Mouse (Mus musculus): ENCODE results near the gene Lta. TPM values are rescaled to one million over a fixed set of nuclear protein-coding genes. Genes with fewer than 3 reads are reported as not detected.
"Not testable (repeated sequence)": the region's sequence is repeated elsewhere in the genome, so short reads cannot be mapped to it uniquely, and the experiment has no call there.

Lta gene
- polyA plus RNA-seq, 1 experiment from 2014 or later = not detected

DNA sequence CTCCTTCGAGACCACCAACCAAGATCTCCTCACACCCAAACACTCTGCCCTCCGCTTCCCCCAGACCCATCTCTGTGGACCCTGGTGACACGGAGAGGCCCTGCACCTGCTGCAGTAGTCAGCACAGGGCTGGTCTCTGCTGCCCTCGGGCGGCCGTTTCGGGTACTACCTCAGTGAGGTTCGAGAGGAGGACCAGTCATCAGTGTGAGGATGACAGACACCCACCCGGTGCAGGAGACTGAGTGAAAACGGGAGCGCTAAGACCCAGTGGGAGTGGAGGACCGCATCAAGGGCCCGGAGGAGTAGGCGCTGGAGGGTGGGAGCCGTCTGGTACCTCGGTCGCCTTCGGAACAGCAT, 31.2 kb upstream of the Lta start:
- peak overlapping the region; percentile 96 for H3K9ac ChIP-seq
- peak; percentile 68 for ATAC-seq (ENCODE audit: insufficient number of reproducible peaks, low FRiP score)
- peak overlapping the region; percentile 70 for H3K4me3 ChIP-seq

DNA sequence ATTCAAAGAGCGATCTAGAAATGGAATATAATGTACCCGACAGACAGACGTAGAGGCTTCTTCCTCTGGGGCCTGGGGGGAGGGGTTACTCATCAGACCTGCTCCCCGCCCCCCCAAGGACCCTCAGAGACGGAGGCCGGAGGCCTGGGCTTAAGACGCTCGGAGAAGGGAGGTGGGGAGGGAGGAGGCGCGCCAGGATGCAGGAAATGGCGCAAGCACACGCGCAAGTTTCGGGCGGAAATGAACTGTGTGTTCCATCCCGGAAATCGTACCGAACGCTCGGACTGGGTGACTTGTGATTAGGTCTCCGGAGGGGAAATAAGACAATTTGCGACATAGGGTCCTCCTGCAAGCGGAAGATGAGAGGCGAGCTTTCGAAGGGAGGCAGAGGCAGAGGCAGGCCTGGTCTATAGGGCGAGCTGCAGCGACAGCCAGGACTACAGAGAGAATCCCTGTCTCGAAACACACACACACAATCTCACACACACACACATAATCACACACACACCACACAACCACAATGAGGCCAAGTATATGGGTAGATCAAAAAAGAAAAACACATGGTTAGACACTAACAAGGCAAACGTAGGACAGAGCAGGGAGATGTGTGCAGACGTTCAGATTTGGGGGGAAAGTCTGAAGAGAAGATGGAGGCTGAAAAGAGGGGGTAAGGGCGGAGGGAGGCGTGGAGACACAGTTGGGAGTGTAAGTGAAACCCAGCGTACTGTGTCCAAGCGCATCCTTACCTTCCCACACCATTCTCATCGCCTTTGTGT, 30.7 kb upstream of the Lta start, which contains the start of gene Nfkbil1:
Gene Nfkbil1 (minus strand): TSS at position 179 of the 776 bp plus-strand sequence.
- H3K9me3 ChIP-seq (replicated peaks) = no peaks in the 10 kb centered on the region
- peaks cover 11% of the 10 kb centered on the region for H3K36me3 ChIP-seq
- H3K4me3 ChIP-seq = peak within 1 kb of the TSS; percentile 70
- ATAC-seq (ENCODE audit: insufficient number of reproducible peaks, low FRiP score) = peak; percentile 86
- H3K4me1 ChIP-seq (replicated peaks) = peaks cover 41% of the 10 kb centered on the region
- peak within 1 kb of the TSS; percentile 89 for H3K4me2 ChIP-seq
- no peaks in the 10 kb centered on the region for H3K27me3 ChIP-seq (replicated peaks)
- under 1% methylated on average over 35 of the region's 35 CpGs for WGBS
- peak within 1 kb of the TSS; percentile 96 for H3K9ac ChIP-seq
- peak within 1 kb of the TSS; percentile 96 for H3K27ac ChIP-seq (ENCODE audit: poor library complexity, severe bottlenecking)

More for the DNA sequence above, 31.2 kb upstream of the Lta start:
- Histone ChIP-seq H3K4me1 (replicated peaks) (peaks cover 42% of the 10 kb centered on the region), H3K27me3 (replicated peaks) (no peaks in the 10 kb centered on the region), H3K27ac (ENCODE audit: poor library complexity, severe bottlenecking) (peak overlapping the region; percentile 96), H3K9me3 (replicated peaks) (no peaks in the 10 kb centered on the region), H3K36me3 (peaks cover 6% of the 10 kb centered on the region), H3K4me2 (peak overlapping the region; percentile 89)
- WGBS = 1% methylated on average over 18 of the region's 18 CpGs

DNA sequence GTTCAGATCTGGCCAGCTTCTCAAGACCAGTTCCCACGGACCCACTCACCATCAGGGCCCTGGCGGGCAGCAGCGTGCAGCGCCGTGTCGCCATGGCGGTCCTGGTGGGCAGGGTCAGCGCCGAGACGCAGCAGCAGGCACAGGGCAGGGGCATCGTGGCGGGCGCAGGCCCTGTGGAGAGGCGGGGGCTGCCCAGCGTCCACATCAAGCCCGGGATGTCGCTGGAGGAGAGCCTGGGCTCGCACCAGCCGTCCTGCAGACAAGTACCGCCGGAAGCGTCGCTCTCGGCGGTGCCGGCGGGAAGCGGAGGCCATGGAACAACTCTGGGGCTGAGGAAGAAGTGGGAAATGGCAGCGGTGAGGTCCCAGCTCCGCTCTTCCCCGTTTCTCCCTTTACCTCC, 29.8 kb upstream of the Lta start:
- 4% methylated on average over 31 of the region's 31 CpGs for WGBS
- Histone ChIP-seq H3K27ac (ENCODE audit: poor library complexity, severe bottlenecking) (peak overlapping the region; percentile 96), H3K9me3 (replicated peaks) (no peaks in the 10 kb centered on the region), H3K4me3 (peak overlapping the region; percentile 70), H3K4me1 (replicated peaks) (peaks cover 32% of the 10 kb centered on the region), H3K27me3 (replicated peaks) (no peaks in the 10 kb centered on the region), H3K4me2 (peak overlapping the region; percentile 89), H3K9ac (peak overlapping the region; percentile 96), H3K36me3 (peaks cover 18% of the 10 kb centered on the region)
- ATAC-seq (ENCODE audit: insufficient number of reproducible peaks, low FRiP score) = peak; percentile 23; the same call in 1 of the 2 replicates

DNA sequence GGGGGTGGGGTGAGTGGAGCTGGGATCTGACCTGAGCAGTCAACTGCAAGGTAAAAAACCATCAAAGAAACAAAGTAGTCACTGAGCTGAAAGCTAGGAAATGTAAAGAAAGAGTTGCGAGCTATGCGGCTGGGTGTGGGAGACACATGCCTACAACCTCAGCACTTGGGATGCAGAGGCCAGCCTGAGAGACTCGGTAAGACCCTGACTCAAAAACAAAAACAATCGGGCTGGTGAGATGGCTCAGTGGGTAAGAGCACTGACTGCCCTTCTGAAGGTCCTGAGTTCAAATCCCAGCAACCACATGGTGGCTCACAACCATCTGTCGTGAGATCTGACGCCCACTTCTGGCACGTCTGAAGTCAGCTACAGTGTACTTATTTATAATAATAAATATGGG, 28.9 kb upstream of the Lta start:
- Histone ChIP-seq H3K4me3 (peak overlapping the region; percentile 70), H3K27ac (ENCODE audit: poor library complexity, severe bottlenecking) (peak overlapping the region; percentile 96), H3K4me2 (peak overlapping the region; percentile 89), H3K4me1 (replicated peaks) (peaks cover 31% of the 10 kb centered on the region), H3K9ac (0 out of 2 replicates have a peak overlapping the region, but pooled peaks have one; percentile 96), H3K36me3 (peaks cover 27% of the 10 kb centered on the region)
- WGBS = 84% methylated on average over 7 of the region's 7 CpGs
- not testable (repeated sequence) for H3K9me3 ChIP-seq (replicated peaks); ATAC-seq (ENCODE audit: insufficient number of reproducible peaks, low FRiP score); H3K27me3 ChIP-seq (replicated peaks)

DNA sequence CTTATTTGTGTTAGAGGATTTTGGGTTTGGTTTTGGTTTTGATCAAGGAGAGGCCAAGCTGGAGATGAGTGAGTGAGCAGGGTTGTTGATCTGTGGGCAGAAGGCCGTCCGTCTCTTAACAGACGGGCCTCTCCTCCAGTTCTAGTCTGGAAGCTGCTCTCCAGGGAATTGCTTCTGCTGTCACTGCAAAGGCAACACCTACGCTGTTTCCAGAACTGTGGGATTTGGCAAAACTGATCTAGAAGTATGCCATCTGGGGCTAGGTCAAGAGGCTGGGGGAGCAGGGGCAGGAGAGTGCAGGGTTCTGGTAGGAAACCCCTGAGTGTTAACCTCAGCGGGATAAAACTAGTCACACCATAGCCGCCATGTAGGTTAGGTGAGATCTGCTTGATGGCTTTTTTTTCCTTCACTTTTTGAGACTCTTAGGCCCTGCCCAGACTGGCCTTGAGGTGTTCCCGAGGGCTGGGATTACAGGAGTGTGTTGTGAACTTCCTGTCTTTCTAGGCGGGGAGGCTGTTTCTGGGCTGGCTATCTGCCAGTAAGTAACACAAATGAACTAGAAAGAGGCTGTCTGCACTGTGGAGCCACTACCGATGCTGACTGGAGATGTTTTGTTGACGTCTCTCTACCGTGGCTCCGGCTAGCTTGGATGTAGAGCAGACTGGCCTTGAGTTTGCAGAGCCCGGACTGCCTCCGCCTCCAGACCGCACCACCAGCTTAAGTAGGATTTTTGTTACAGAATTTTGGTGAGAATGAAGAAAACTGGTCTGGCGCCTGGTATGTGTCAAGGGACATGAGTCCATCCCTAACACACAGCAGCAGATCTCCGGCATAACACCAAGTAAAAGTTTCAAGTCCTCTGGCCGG, 28.2 kb upstream of the Lta start, which contains the start of gene Atp6v1g2:
Gene Atp6v1g2 (plus strand): TSS at position 547 of the 867 bp plus-strand sequence.
- H3K27ac ChIP-seq (ENCODE audit: poor library complexity, severe bottlenecking) = peak within 1 kb of the TSS; percentile 96
- H3K4me1 ChIP-seq (replicated peaks) = peaks cover 31% of the 10 kb centered on the region
- peak within 1 kb of the TSS; percentile 70 for H3K4me3 ChIP-seq
- WGBS = 62% methylated on average over 18 of the region's 18 CpGs
- no peaks in the 10 kb centered on the region for H3K9me3 ChIP-seq (replicated peaks)
- H3K9ac ChIP-seq = peak within 1 kb of the TSS; percentile 96
- H3K36me3 ChIP-seq = peaks cover 34% of the 10 kb centered on the region
- H3K4me2 ChIP-seq = peak within 1 kb of the TSS; percentile 89
- no peak for ATAC-seq (ENCODE audit: insufficient number of reproducible peaks, low FRiP score)
- H3K27me3 ChIP-seq (replicated peaks) = no peaks in the 10 kb centered on the region

DNA sequence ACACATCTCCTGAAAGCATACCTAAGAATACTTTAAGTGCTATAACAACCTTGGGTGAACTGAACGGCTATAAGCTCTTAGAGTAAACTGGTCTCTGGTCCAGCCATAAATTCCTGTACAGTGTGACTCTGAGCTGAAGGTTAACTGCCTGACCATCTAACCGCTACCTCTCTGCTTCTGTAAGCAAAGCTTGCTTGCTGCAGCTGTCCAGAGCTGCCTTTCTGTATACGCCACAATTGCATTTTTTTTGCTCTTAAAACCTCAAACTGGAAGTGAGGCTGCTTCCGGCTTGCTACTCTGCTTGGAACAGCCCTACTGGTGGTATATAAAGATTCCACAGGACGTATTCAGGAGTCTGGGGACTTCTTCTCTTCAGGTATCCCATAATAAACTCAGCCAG, 27.5 kb upstream of the Lta start:
- no peak overlapping the region for H3K4me3 ChIP-seq
- peak overlapping the region; percentile 96; the same call in 1 of the 2 replicates for H3K27ac ChIP-seq (ENCODE audit: poor library complexity, severe bottlenecking)
- H3K4me1 ChIP-seq (replicated peaks) = peaks cover 31% of the 10 kb centered on the region
- no peak for ATAC-seq (ENCODE audit: insufficient number of reproducible peaks, low FRiP score)
- no peaks in the 10 kb centered on the region for H3K27me3 ChIP-seq (replicated peaks)
- H3K4me2 ChIP-seq = no peak overlapping the region
- H3K9ac ChIP-seq = 0 out of 2 replicates have a peak overlapping the region, but pooled peaks have one; percentile 7
- WGBS = 84% methylated on average over 5 of the region's 5 CpGs
- no peaks in the 10 kb centered on the region for H3K9me3 ChIP-seq (replicated peaks)
- peaks cover 41% of the 10 kb centered on the region for H3K36me3 ChIP-seq

DNA sequence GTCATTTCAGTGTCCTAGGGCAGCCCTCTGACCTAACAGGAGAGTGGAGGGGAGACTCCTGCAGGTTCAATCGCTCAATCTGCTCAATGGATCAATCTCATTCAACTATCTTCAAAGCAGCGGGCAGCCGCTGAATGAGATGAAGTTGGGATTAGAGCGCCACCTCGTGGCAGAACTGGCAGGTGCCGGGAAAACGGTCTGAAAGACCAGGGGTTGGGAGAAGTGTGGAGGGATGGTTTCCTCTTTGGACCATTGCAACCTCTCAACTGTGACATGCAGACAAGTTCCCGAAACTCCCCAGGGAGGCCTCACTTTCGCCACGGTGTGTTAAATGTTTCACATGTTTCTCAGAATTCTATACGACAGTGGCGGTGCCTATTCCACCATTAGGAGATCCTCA, 26.9 kb upstream of the Lta start:
- no peak overlapping the region for H3K27ac ChIP-seq (ENCODE audit: poor library complexity, severe bottlenecking)
- no peaks in the 10 kb centered on the region for H3K27me3 ChIP-seq (replicated peaks)
- peaks cover 45% of the 10 kb centered on the region for H3K36me3 ChIP-seq
- ATAC-seq (ENCODE audit: insufficient number of reproducible peaks, low FRiP score) = no peak
- H3K4me2 ChIP-seq = 0 out of 2 replicates have a peak overlapping the region, but pooled peaks have one; percentile 2
- H3K9ac ChIP-seq = no peak overlapping the region
- H3K4me3 ChIP-seq = no peak overlapping the region
- H3K4me1 ChIP-seq (replicated peaks) = peaks cover 31% of the 10 kb centered on the region
- 14% methylated on average over 12 of the region's 12 CpGs for WGBS
- H3K9me3 ChIP-seq (replicated peaks) = no peaks in the 10 kb centered on the region

DNA sequence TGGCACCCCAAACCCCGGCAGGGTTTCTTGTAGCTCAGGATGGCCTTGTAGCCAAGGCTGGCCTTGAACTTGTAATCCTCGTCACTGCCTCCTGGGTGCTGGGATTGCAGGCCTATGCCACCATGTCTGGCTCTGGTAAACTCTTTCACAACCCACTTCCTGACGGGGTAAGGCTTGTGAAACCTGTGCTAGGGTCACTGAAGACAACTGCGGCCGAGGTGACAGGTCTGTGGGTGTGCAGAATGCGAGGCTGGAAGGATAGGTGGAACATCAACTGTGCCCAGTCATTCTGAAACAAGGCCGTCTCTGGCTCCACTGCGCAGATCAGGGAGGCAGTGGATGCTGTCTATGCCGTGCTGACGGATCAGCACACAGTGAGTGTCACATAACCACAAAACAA, 25.9 kb upstream of the Lta start:
- no peak for ATAC-seq (ENCODE audit: insufficient number of reproducible peaks, low FRiP score)
- peaks cover 50% of the 10 kb centered on the region for H3K36me3 ChIP-seq
- peaks cover 30% of the 10 kb centered on the region for H3K4me1 ChIP-seq (replicated peaks)
- no peaks in the 10 kb centered on the region for H3K9me3 ChIP-seq (replicated peaks)
- no peak overlapping the region for H3K4me3 ChIP-seq
- no peaks in the 10 kb centered on the region for H3K27me3 ChIP-seq (replicated peaks)
- WGBS = 90% methylated on average over 10 of the region's 10 CpGs
- H3K4me2 ChIP-seq = no peak overlapping the region
- no peak overlapping the region for H3K9ac ChIP-seq
- H3K27ac ChIP-seq (ENCODE audit: poor library complexity, severe bottlenecking) = no peak overlapping the region

DNA sequence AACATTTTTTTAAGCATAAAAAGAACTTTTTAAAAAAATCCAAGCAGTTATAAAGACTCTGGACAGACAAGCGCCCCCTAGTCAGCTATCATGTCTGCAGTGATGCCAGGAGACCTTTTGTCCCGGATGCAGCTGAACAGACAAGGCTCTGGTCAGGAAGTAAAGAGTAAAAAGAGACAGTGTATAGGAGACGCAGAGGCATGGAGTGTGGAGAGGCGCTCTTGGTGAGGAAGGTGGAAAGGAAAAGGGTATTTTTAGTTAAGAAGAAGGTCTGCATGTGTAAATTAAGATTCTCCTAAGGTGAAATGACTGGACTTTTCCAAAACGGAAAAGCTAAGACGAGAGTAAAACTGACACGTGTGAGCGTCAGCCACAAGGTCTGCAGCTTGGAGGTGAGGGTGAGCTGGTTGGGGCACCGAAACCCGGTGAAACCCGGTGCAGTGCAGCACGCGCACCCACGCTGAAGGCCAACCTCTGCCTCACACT, 21.5 kb upstream of the Lta start:
- Histone ChIP-seq H3K9me3 (replicated peaks) (no peaks in the 10 kb centered on the region), H3K27me3 (replicated peaks) (no peaks in the 10 kb centered on the region), H3K27ac (ENCODE audit: poor library complexity, severe bottlenecking) (no peak overlapping the region), H3K4me1 (replicated peaks) (peaks cover 10% of the 10 kb centered on the region; the same call in 1 of the 2 replicates), H3K4me3 (no peak overlapping the region), H3K9ac (no peak overlapping the region), H3K4me2 (no peak overlapping the region), H3K36me3 (peaks cover 66% of the 10 kb centered on the region)
- WGBS = 75% methylated on average over 14 of the region's 14 CpGs
- ATAC-seq (ENCODE audit: insufficient number of reproducible peaks, low FRiP score) = no peak

DNA sequence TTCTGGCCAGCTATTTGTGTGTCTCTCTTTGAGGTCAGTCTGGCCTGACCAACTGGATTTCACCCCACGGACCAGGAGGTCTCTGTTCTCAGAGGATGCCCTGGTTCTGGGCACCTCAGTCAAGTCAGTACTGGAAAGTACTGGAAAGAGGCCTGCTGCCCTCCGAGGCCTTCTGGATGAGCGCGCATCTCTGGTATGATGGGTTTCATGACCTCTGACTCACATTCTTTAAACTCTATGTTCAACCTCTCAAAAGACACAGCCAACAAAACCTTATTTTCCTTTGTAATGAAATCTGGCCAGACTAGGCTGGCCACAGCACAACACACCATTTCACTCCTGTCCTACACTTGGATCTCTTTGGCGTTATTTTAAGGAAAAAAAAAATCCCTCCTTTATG, 20.3 kb upstream of the Lta start:
- H3K9me3 ChIP-seq (replicated peaks) = no peaks in the 10 kb centered on the region
- H3K9ac ChIP-seq = no peak overlapping the region
- WGBS = 90% methylated on average over 5 of the region's 5 CpGs

DNA sequence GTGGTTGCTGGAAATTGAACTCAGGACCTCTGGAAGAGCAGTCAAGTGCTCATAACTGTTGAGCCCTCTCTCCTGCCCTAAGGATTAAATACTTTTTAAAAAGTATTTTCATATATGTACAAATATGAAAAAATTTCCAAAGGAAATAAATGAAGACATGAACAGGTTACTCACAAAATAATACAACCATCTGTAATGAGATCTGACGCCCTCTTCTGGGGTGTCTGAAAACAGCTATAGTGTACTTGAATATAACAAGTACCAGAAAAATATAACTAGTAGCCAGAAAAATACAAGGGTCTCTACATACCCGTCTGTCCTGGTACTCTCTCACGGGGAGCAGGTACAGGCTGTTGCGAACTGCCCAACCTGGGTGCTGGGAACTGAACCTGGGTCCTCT, 19.5 kb upstream of the Lta start:
- no peak overlapping the region for H3K27ac ChIP-seq (ENCODE audit: poor library complexity, severe bottlenecking)
- no peaks in the 10 kb centered on the region for H3K27me3 ChIP-seq (replicated peaks)
- H3K4me1 ChIP-seq (replicated peaks) = peaks cover 19% of the 10 kb centered on the region
- H3K36me3 ChIP-seq = peaks cover 64% of the 10 kb centered on the region
- no peak for ATAC-seq (ENCODE audit: insufficient number of reproducible peaks, low FRiP score)
- no peak overlapping the region for H3K4me2 ChIP-seq
- H3K9me3 ChIP-seq (replicated peaks) = no peaks in the 10 kb centered on the region
- 91% methylated on average over 4 of the region's 4 CpGs for WGBS
- H3K9ac ChIP-seq = no peak overlapping the region
- no peak overlapping the region for H3K4me3 ChIP-seq

More for the DNA sequence above, 20.3 kb upstream of the Lta start:
- Histone ChIP-seq H3K4me1 (replicated peaks) (peaks cover 11% of the 10 kb centered on the region), H3K27me3 (replicated peaks) (no peaks in the 10 kb centered on the region), H3K36me3 (peaks cover 62% of the 10 kb centered on the region), H3K27ac (ENCODE audit: poor library complexity, severe bottlenecking) (no peak overlapping the region), H3K4me2 (no peak overlapping the region), H3K4me3 (no peak overlapping the region)
- no peak for ATAC-seq (ENCODE audit: insufficient number of reproducible peaks, low FRiP score)

All from heart, embryonic 12.5 days (tissue).